ENCODE assay signal across 30 mouse cellular contexts in genomic region chr6:88829579-88829978, GRCm38 (mm10). TPM values are rescaled to one million over a fixed set of nuclear protein-coding genes. Genes with fewer than 3 reads are reported as not detected.
"Had no signal": no experiment of that assay in that cellular context is flagged by ENCODE, and none has a peak within 500 bp of the region (broad histone marks: within the 10 kb centered on the region; RNA-seq: fewer than 3 reads in every experiment).

No protein-coding gene starts in this region.

- H3K27ac ChIP-seq: heart, embryonic 13.5 days; heart, embryonic 15.5 days; hindbrain, embryonic 12.5 days; hindbrain, embryonic 13.5 days; hindbrain, embryonic 14.5 days; hindbrain, embryonic 15.5 days; hindbrain, postnatal 0 days; intestine, embryonic 15.5 days; kidney, embryonic 15.5 days; kidney, postnatal 0 days; layer of hippocampus, adult 2 months; left cerebral cortex, adult 2 months had no signal

- H3K4me3 ChIP-seq: heart, embryonic 12.5 days; heart, embryonic 13.5 days; heart, embryonic 15.5 days; hindbrain, embryonic 12.5 days; hindbrain, embryonic 13.5 days; hindbrain, embryonic 15.5 days; intestine, embryonic 15.5 days; kidney, embryonic 15.5 days; layer of hippocampus, adult 2 months; left cerebral cortex, adult 2 months had no signal

- DNase-seq: heart, postnatal 10 days; heart, postnatal 14 days; heart, postnatal 36 days; heart, postnatal 4 days; kidney, adult 11 months; kidney, adult 18-20 months; kidney, adult 2 months; kidney, adult 8-10 months; kidney, adult 9 months; kidney, postnatal 4 days; layer of hippocampus, adult 9-11 months; layer of hippocampus, postnatal 36 days had no signal

- H3K9ac ChIP-seq: heart, embryonic 12.5 days; heart, embryonic 13.5 days; heart, embryonic 15.5 days; hindbrain, embryonic 12.5 days; hindbrain, embryonic 13.5 days; hindbrain, embryonic 14.5 days; hindbrain, embryonic 15.5 days; intestine, embryonic 15.5 days; kidney, embryonic 15.5 days had no signal

- H3K4me2 ChIP-seq: heart, embryonic 11.5 days; heart, embryonic 12.5 days; heart, embryonic 13.5 days; heart, embryonic 15.5 days; hindbrain, embryonic 12.5 days; hindbrain, embryonic 13.5 days; hindbrain, embryonic 14.5 days; hindbrain, embryonic 15.5 days; intestine, embryonic 15.5 days; kidney, embryonic 15.5 days had no signal

- ATAC-seq: hindbrain, embryonic 16.5 days; hindbrain, postnatal 0 days; inflammation-experienced regulatory T-cells, adult 6 months; intestine, embryonic 15.5 days; intestine, embryonic 16.5 days; intestine, postnatal 0 days had no signal

- H3K36me3 ChIP-seq: heart, embryonic 12.5 days; heart, embryonic 13.5 days; heart, embryonic 15.5 days; hindbrain, embryonic 12.5 days; hindbrain, embryonic 13.5 days; hindbrain, embryonic 15.5 days; intestine, embryonic 15.5 days; kidney, embryonic 15.5 days had no signal

- H3K27me3 ChIP-seq: heart, embryonic 12.5 days; heart, embryonic 15.5 days; hindbrain, embryonic 12.5 days; hindbrain, embryonic 13.5 days; hindbrain, embryonic 15.5 days; intestine, embryonic 15.5 days; kidney, embryonic 15.5 days had no signal

- H3K9me3 ChIP-seq: heart, embryonic 12.5 days; heart, embryonic 13.5 days; heart, embryonic 15.5 days; hindbrain, embryonic 12.5 days; hindbrain, embryonic 13.5 days; hindbrain, embryonic 15.5 days; intestine, embryonic 15.5 days; kidney, embryonic 15.5 days had no signal

RNA-seq across cellular contexts. Expression of gene Podxl2, which starts 45.3 kb away (rescaled TPM):
- polyA plus RNA-seq: inflammation-experienced regulatory T-cells, adult 6 months had no signal
